Mouse (Mus musculus) liver, adult 2 months (tissue): Measurements from ENCODE around the gene Slc9a3r2.

ENCODE experiments used
- CTCF ChIP-seq: fragments of 200-500 bp; IDR thresholded peaks from 2 replicates; pipeline ENCODE4 v1.5.1; 2011; ENCODE audit warnings: low read depth, low read length, control low read depth
- POLR2A ChIP-seq: fragments of 200-500 bp; IDR thresholded peaks from 2 replicates; pipeline ENCODE4 v1.6.1; 2011; ENCODE audit warnings: low read length, control low read depth; ENCODE audit not compliant: insufficient read depth; ENCODE audit errors: extremely low read depth

DNA sequence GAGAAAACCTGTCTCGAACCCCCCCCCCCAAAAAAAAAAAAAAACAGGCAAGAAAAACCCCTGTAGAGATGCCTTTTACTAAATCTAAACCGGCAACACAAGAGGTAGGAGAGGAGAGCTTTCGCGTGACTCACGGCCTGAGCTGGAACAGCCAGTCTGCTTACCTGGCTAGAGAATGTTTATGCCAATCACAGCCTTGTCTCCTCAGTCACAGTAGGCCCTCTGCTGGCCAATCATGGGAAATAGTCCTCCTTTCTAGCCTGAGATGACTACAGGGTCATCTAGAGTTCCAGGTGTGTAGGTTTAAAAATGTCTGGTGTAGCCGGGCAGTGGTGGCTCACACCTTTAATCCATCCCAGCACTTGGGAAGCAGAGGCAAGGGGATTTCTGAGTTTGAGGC is 17.3 kb upstream of the Slc9a3r2 start:
- TF ChIP-seq CTCF (peak; percentile 67), POLR2A (no peak)
